Mouse (Mus musculus) frontal cortex, adult 2 months (tissue): ENCODE results near the gene Btf3. TPM values are rescaled to one million over a fixed set of nuclear protein-coding genes. Genes with fewer than 3 reads are reported as not detected.

Experiments used
- DNase-seq, 2 experiments: peaks; one replicate each; pipeline ENCODE4 v3.0.0; 2022; ENCODE audit warnings: low spot score in 1 of 2; ENCODE audit errors: extremely low spot score in 1 of 2
- polyA plus RNA-seq: library from polyadenylated mRNA; depleted of rRNA; stranded (reverse); fragments of >200 nt; gene quantifications from 2 replicates; pipeline ENCODE4 v1.2.3, GENCODE M21; 2012

Btf3 gene
- polyA plus RNA-seq, 1 experiment = 345 TPM

- no peak for DNase-seq
Observed at GRCm38 (mm10) chr13:98349491-98349890, 32.7 kb upstream of the Btf3 start.

GRCm38 (mm10) chr13:98340506-98340905 lies 23.7 kb upstream of the Btf3 start:
- no peak for DNase-seq

GRCm38 (mm10) chr13:98336205-98336604 lies 19.4 kb upstream of the Btf3 start:
- DNase-seq = no peak

- no peak for DNase-seq
Observed at GRCm38 (mm10) chr13:98332106-98332505, 15.3 kb upstream of the Btf3 start.

- no peak for DNase-seq
Observed at GRCm38 (mm10) chr13:98325034-98325433, 8.2 kb upstream of the Btf3 start.

- no peak for DNase-seq
Observed at GRCm38 (mm10) chr13:98317911-98318310, 1.1 kb upstream of the Btf3 start.

GRCm38 (mm10) chr13:98317246-98317677 lies 456 bp upstream of the Btf3 start:
- peak in 1 of 2 experiments; percentile 15 for DNase-seq

- no peak for DNase-seq
Observed at GRCm38 (mm10) chr13:98316140-98316479, 696 bp downstream of the Btf3 start.

- no peak for DNase-seq
Observed at GRCm38 (mm10) chr13:98315124-98315523, 1.7 kb downstream of the Btf3 start.

- no peak for DNase-seq
Observed at GRCm38 (mm10) chr13:98313631-98314030, 3.2 kb downstream of the Btf3 start.

- no peak for DNase-seq
Observed at GRCm38 (mm10) chr13:98311597-98311996, 5.2 kb downstream of the Btf3 start.

GRCm38 (mm10) chr13:98308724-98309123 lies 8.1 kb downstream of the Btf3 start:
- no peak for DNase-seq

- DNase-seq = no peak
Observed at GRCm38 (mm10) chr13:98308004-98308403, 8.8 kb downstream of the Btf3 start.

GRCm38 (mm10) chr13:98306852-98307475 lies 9.8 kb downstream of the Btf3 start:
- DNase-seq = peak in 1 of 2 experiments; percentile 47

GRCm38 (mm10) chr13:98306393-98306792 lies 10.4 kb downstream of the Btf3 start:
- DNase-seq = no peak

GRCm38 (mm10) chr13:98305257-98305656 lies 11.5 kb downstream of the Btf3 start:
- no peak for DNase-seq

- DNase-seq = peak; percentile 58 to 89
Observed at GRCm38 (mm10) chr13:98298833-98299758, 17.7 kb downstream of the Btf3 start.

GRCm38 (mm10) chr13:98297883-98298482 lies 18.8 kb downstream of the Btf3 start:
- DNase-seq = no peak

- DNase-seq = no peak
Observed at GRCm38 (mm10) chr13:98296072-98296471, 20.7 kb downstream of the Btf3 start.

GRCm38 (mm10) chr13:98291712-98292111 lies 25.1 kb downstream of the Btf3 start:
- no peak for DNase-seq

GRCm38 (mm10) chr13:98290719-98291118 lies 26.1 kb downstream of the Btf3 start:
- no peak for DNase-seq
